Mouse (Mus musculus): Measurements from ENCODE around the gene Dapk3. TPM values are rescaled to one million over a fixed set of nuclear protein-coding genes. Genes with fewer than 3 reads are reported as not detected.
"Not testable (repeated sequence)": the region's sequence is repeated elsewhere in the genome, so short reads cannot be mapped to it uniquely, and the experiment has no call there.

The Dapk3 gene
- polyA plus RNA-seq, 1 experiment from 2014 or later: 42.4 TPM

- H3K27ac ChIP-seq (replicated peaks): peak overlapping the region; percentile 79
- peak overlapping the region; percentile 70 for H3K9ac ChIP-seq
- ATAC-seq (ENCODE audit: extremely low read depth, insufficient number of reproducible peaks, low FRiP score, low TSS enrichment): no peak
- no peaks in the 10 kb centered on the region for H3K9me3 ChIP-seq
- H3K27me3 ChIP-seq (replicated peaks): no peaks in the 10 kb centered on the region
- peaks cover 21% of the 10 kb centered on the region for H3K4me1 ChIP-seq
- WGBS: 56% methylated on average over 12 of the region's 12 CpGs
- no peak overlapping the region for H3K4me2 ChIP-seq
- peaks cover 90% of the 10 kb centered on the region for H3K36me3 ChIP-seq
- H3K4me3 ChIP-seq: no peak overlapping the region
These were observed 30.2 kb upstream of the Dapk3 start for GRCm38 (mm10) chr10:81152609-81153008.

- Histone ChIP-seq H3K27ac (replicated peaks) (no peak overlapping the region), H3K36me3 (peaks cover 88% of the 10 kb centered on the region), H3K27me3 (replicated peaks) (no peaks in the 10 kb centered on the region), H3K9ac (peak overlapping the region; percentile 16; the same call in 1 of the 2 replicates), H3K4me2 (no peak overlapping the region), H3K4me3 (no peak overlapping the region), H3K9me3 (no peaks in the 10 kb centered on the region), H3K4me1 (peaks cover 21% of the 10 kb centered on the region)
- 86% methylated on average over 12 of the region's 12 CpGs for WGBS
- no peak for ATAC-seq (ENCODE audit: extremely low read depth, insufficient number of reproducible peaks, low FRiP score, low TSS enrichment)
These were observed 28.5 kb upstream of the Dapk3 start for GRCm38 (mm10) chr10:81154313-81154712.

GRCm38 (mm10) chr10:81154736-81155135 lies 28.1 kb upstream of the Dapk3 start:
- no peaks in the 10 kb centered on the region for H3K9me3 ChIP-seq
- H3K9ac ChIP-seq: peak overlapping the region; percentile 16; the same call in 1 of the 2 replicates
- no peaks in the 10 kb centered on the region for H3K27me3 ChIP-seq (replicated peaks)
- no peak for ATAC-seq (ENCODE audit: extremely low read depth, insufficient number of reproducible peaks, low FRiP score, low TSS enrichment)
- no peak overlapping the region for H3K4me3 ChIP-seq
- 81% methylated on average over 6 of the region's 6 CpGs for WGBS
- H3K27ac ChIP-seq (replicated peaks): no peak overlapping the region
- H3K4me1 ChIP-seq: peaks cover 21% of the 10 kb centered on the region
- peaks cover 86% of the 10 kb centered on the region for H3K36me3 ChIP-seq
- H3K4me2 ChIP-seq: no peak overlapping the region

- ATAC-seq (ENCODE audit: extremely low read depth, insufficient number of reproducible peaks, low FRiP score, low TSS enrichment): no peak
- no peak overlapping the region for H3K27ac ChIP-seq (replicated peaks)
- H3K4me2 ChIP-seq: no peak overlapping the region
- 86% methylated on average over 8 of the region's 8 CpGs for WGBS
- H3K36me3 ChIP-seq: peaks cover 76% of the 10 kb centered on the region
- peaks cover 25% of the 10 kb centered on the region for H3K4me1 ChIP-seq
- H3K4me3 ChIP-seq: no peak overlapping the region
- no peaks in the 10 kb centered on the region for H3K9me3 ChIP-seq
- no peak overlapping the region for H3K9ac ChIP-seq
- no peaks in the 10 kb centered on the region for H3K27me3 ChIP-seq (replicated peaks)
These were observed 21.0 kb upstream of the Dapk3 start for GRCm38 (mm10) chr10:81161602-81162317.

GRCm38 (mm10) chr10:81162318-81162652 lies 20.5 kb upstream of the Dapk3 start:
- Histone ChIP-seq H3K27ac (replicated peaks) (no peak overlapping the region), H3K27me3 (replicated peaks) (no peaks in the 10 kb centered on the region), H3K4me1 (peaks cover 28% of the 10 kb centered on the region), H3K36me3 (peaks cover 71% of the 10 kb centered on the region), H3K9ac (no peak overlapping the region), H3K4me2 (no peak overlapping the region), H3K9me3 (no peaks in the 10 kb centered on the region), H3K4me3 (no peak overlapping the region)
- no peak for ATAC-seq (ENCODE audit: extremely low read depth, insufficient number of reproducible peaks, low FRiP score, low TSS enrichment)
- WGBS: 68% methylated on average over 2 of the region's 2 CpGs

GRCm38 (mm10) chr10:81165118-81165517 lies 17.7 kb upstream of the Dapk3 start:
- no peak overlapping the region; the same call in 1 of the 2 replicates for H3K4me3 ChIP-seq
- H3K9me3 ChIP-seq: no peaks in the 10 kb centered on the region
- H3K4me2 ChIP-seq: no peak overlapping the region
- H3K27me3 ChIP-seq (replicated peaks): no peaks in the 10 kb centered on the region
- ATAC-seq (ENCODE audit: extremely low read depth, insufficient number of reproducible peaks, low FRiP score, low TSS enrichment): no peak
- WGBS: 78% methylated on average over 8 of the region's 8 CpGs
- peaks cover 36% of the 10 kb centered on the region for H3K4me1 ChIP-seq
- peaks cover 46% of the 10 kb centered on the region for H3K36me3 ChIP-seq
- H3K27ac ChIP-seq (replicated peaks): no peak overlapping the region
- H3K9ac ChIP-seq: 0 out of 2 replicates have a peak overlapping the region, but pooled peaks have one; percentile 13

GRCm38 (mm10) chr10:81167200-81168086 lies 15.4 kb upstream of the Dapk3 start, which contains the start of gene Pias4:
TSS of gene Pias4 (minus strand) at chr10:81167923.
- H3K9ac ChIP-seq: peak within 1 kb of the TSS; percentile 94
- H3K4me2 ChIP-seq: peak within 1 kb of the TSS; percentile 91
- no peaks in the 10 kb centered on the region for H3K27me3 ChIP-seq (replicated peaks)
- peaks cover 32% of the 10 kb centered on the region for H3K4me1 ChIP-seq
- peak within 1 kb of the TSS; percentile 83 for H3K4me3 ChIP-seq
- H3K36me3 ChIP-seq: peaks cover 23% of the 10 kb centered on the region
- under 1% methylated on average over 56 of the region's 64 CpGs for WGBS
- H3K9me3 ChIP-seq: no peaks in the 10 kb centered on the region
- ATAC-seq (ENCODE audit: extremely low read depth, insufficient number of reproducible peaks, low FRiP score, low TSS enrichment): peak; percentile 89
- peak within 1 kb of the TSS; percentile 76 for H3K27ac ChIP-seq (replicated peaks)

- peak overlapping the region; percentile 91 for H3K4me2 ChIP-seq
- no peaks in the 10 kb centered on the region for H3K9me3 ChIP-seq
- peak overlapping the region; percentile 85 for H3K9ac ChIP-seq
- peak overlapping the region; percentile 83 for H3K4me3 ChIP-seq
- peaks cover 17% of the 10 kb centered on the region for H3K36me3 ChIP-seq
- no peaks in the 10 kb centered on the region for H3K27me3 ChIP-seq (replicated peaks)
- H3K4me1 ChIP-seq: peaks cover 29% of the 10 kb centered on the region
- peak overlapping the region; percentile 76 for H3K27ac ChIP-seq (replicated peaks)
- ATAC-seq (ENCODE audit: extremely low read depth, insufficient number of reproducible peaks, low FRiP score, low TSS enrichment): peak; percentile 27; the same call in 1 of the 2 replicates
- 9% methylated on average over 5 of the region's 5 CpGs for WGBS
These were observed 14.7 kb upstream of the Dapk3 start for GRCm38 (mm10) chr10:81168087-81168431.

GRCm38 (mm10) chr10:81168521-81169244 lies 14.1 kb upstream of the Dapk3 start:
- ATAC-seq (ENCODE audit: extremely low read depth, insufficient number of reproducible peaks, low FRiP score, low TSS enrichment): no peak; the same call in 1 of the 2 replicates
- H3K36me3 ChIP-seq: peaks cover 11% of the 10 kb centered on the region
- H3K27ac ChIP-seq (replicated peaks): peak overlapping the region; percentile 76
- peaks cover 35% of the 10 kb centered on the region for H3K4me1 ChIP-seq
- H3K27me3 ChIP-seq (replicated peaks): no peaks in the 10 kb centered on the region
- H3K4me2 ChIP-seq: peak overlapping the region; percentile 91
- H3K9me3 ChIP-seq: no peaks in the 10 kb centered on the region
- WGBS: 4% methylated on average over 27 of the region's 29 CpGs
- H3K4me3 ChIP-seq: peak overlapping the region; percentile 83
- peak overlapping the region; percentile 85 for H3K9ac ChIP-seq

- H3K9me3 ChIP-seq; H3K36me3 ChIP-seq; ATAC-seq (ENCODE audit: extremely low read depth, insufficient number of reproducible peaks, low FRiP score, low TSS enrichment); H3K27ac ChIP-seq (replicated peaks); H3K27me3 ChIP-seq (replicated peaks): not testable (repeated sequence)
- Histone ChIP-seq H3K4me1 (peaks cover 43% of the 10 kb centered on the region), H3K4me2 (peak overlapping the region; percentile 91), H3K9ac (peak overlapping the region; percentile 40; the same call in 1 of the 2 replicates), H3K4me3 (peak overlapping the region; percentile 9)
- WGBS: 60% methylated on average over 4 of the region's 14 CpGs
These were observed 13.3 kb upstream of the Dapk3 start for GRCm38 (mm10) chr10:81169411-81169900.

GRCm38 (mm10) chr10:81173132-81173531 lies 9.7 kb upstream of the Dapk3 start:
- Histone ChIP-seq H3K4me2 (peak overlapping the region; percentile 57), H3K36me3 (peaks cover 10% of the 10 kb centered on the region), H3K9ac (peak overlapping the region; percentile 73), H3K27me3 (replicated peaks) (no peaks in the 10 kb centered on the region), H3K4me3 (peak overlapping the region; percentile 13; the same call in 1 of the 2 replicates), H3K9me3 (no peaks in the 10 kb centered on the region), H3K27ac (replicated peaks) (peak overlapping the region; percentile 85), H3K4me1 (peaks cover 41% of the 10 kb centered on the region)
- 6% methylated on average over 21 of the region's 21 CpGs for WGBS
- ATAC-seq (ENCODE audit: extremely low read depth, insufficient number of reproducible peaks, low FRiP score, low TSS enrichment): no peak
